Mouse (Mus musculus): ENCODE results near the gene Cfap46.

DNA sequence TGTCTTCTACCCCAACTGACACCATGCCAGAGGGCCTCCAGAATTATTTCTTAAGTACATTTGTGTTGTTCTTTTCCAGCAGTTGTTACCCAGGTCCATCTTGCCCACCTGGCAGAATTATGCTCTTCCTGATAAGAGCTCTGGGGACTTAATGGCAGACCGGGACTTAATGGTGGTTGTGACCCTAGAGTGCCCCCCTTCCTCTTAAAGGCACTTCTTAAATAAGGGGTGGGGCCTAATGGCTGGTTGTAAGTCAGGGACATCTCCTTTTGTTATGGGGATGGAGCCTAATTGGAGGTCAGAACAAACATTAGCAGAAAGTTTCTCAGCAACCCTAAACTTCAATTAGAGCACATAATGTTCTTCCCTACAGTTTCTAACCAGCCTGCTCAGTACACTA lies 42.0 kb upstream of the Cfap46 start:
- TF ChIP-seq GATA1 (IDR thresholded peaks at IDR 0.05; ENCODE audit: borderline replicate concordance, low read length) (no peak), FLI1 (IDR thresholded peaks at IDR 0.05; ENCODE audit: low read length) (no peak)

Data from megakaryocyte, embryonic 14.5 days (primary cell).